Mouse (Mus musculus): ENCODE measurements around the gene D430041D05Rik.
"Not testable (repeated sequence)": the region's sequence is repeated elsewhere in the genome, so short reads cannot be mapped to it uniquely, and the experiment has no call there.

Gene D430041D05Rik

DNA sequence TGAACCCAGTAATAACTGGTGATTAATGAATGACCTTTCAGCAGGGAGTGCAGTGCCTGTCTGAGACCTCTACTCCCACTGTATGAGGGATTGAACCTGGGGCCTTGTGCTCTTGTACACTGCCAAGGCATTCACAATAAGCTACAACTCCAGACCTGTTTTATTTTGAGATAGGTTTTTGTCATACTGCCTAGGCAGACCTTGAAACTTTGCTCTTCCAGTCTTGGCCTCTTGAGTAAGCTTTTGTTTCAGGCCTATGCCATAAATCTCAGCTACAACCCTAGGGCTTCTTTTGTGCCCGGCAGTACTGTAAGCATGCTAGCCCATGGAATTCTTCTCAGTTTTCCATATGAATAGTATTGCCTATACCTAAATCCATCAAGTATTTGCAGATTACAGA lies 291.7 kb downstream of the D430041D05Rik start:
- no peak for DNase-seq (ENCODE audit: low spot score in 2 of 2)

- not testable (repeated sequence) for DNase-seq (ENCODE audit: low spot score in 2 of 2)
These were observed 293.6 kb downstream of the D430041D05Rik start for GRCm38 (mm10) chr2:104117173-104117572.

- no peak for DNase-seq (ENCODE audit: low spot score in 2 of 2)
These were observed 295.9 kb downstream of the D430041D05Rik start for GRCm38 (mm10) chr2:104114898-104115297.

DNA sequence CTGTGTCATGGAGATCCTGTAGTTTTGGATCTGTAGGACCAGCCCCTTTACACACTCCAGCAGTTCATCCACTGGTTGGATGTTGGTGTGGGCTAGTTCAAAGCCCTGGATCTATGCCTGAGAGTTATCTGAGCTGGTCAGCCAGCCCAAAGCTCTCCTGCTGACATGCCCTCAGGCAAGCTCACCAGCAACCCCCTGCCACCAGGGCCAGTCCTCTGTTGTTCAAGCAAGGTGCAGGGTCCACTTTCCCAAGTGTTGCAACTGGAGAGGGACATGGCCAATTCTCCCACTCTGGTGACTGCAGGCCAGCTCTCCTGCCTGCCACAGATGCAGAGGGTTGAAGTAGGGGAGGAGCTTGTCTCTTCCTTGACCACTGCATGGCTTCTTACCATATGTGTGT lies 297.2 kb downstream of the D430041D05Rik start:
- DNase-seq (ENCODE audit: low spot score in 2 of 2) = not testable (repeated sequence)

- not testable (repeated sequence) for DNase-seq (ENCODE audit: low spot score in 2 of 2)
These were observed 299.5 kb downstream of the D430041D05Rik start for GRCm38 (mm10) chr2:104111170-104111797.

DNA sequence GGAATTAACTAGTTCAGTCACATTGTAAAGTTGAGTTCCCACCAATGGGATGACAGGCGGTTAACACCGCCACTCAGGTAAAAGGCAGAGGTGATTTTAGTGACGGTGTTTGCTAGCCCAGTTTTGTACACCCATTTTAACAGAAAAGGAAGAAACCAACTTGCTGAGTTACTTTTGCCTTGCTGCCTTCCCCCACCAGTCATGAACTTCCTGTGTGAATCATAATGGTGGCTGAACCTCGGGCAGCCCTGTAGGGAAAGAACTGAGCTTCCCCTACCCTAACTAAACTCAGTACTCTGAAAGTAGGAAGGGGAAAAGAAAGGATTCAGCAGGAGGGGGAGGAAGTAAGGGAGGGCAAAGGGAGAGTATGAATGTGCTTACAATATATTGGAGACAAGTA lies 300.8 kb downstream of the D430041D05Rik start:
- no peak for DNase-seq (ENCODE audit: low spot score in 2 of 2)

DNA sequence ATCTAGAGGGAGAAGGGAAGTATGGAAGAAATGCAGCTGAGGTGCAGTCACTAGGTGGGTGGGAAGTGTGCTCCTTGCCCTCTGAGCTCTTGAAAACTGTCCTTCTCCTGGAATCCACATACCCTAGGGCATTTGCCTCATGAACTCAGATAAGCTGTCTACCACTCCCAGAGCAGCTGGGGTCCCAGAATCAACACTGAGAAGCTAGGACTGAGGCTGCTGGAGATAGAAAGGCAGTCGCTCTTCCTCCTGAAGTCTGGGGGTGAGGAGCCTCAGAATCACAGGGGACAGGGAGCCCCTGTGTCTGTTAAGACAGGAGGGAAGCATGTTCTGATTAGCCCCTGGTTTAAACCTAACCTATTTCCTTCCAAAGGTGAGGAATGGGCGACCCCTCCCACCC lies 301.3 kb downstream of the D430041D05Rik start:
- DNase-seq (ENCODE audit: low spot score in 2 of 2) = no peak

DNA sequence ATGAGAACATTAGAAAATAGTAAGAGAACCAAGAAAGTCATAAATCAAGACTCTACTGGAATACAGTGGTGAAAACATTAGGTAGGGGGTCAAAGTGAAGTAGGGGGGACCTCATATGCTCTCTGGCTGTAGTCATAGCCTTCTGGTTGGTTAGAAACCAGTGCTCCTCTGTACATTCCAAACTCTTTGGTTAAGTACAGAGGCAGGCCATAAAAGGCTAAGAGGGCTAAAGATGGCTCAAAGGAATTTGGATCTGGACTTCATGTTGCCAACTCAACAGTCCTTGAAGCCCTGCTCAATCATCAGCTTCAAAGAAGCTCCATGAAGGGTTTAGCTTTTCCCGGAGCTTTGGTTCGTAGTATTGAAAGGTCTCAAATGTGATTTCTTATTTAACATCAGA lies 301.8 kb downstream of the D430041D05Rik start:
- DNase-seq (ENCODE audit: low spot score in 2 of 2) = not testable (repeated sequence)

DNA sequence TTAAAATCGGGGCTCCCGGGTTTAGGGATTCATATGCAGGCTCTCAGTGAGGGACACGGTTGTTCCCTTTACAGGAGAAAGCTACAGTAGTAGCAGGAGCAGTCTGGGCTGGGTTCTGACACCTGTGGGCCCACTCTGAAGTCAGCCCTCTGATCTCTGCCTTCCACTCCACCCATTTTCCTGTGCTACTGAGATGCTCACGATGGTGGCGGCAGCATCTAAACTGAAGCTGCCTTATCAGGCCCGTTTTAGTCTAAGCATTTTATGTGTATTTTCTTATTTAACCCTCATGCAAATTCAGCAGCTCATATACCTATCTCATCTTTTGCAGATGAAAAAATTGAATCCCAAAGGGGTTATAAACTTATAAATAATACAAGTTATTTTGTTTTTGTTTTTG lies 306.0 kb downstream of the D430041D05Rik start:
- no peak for DNase-seq (ENCODE audit: low spot score in 2 of 2)

DNA sequence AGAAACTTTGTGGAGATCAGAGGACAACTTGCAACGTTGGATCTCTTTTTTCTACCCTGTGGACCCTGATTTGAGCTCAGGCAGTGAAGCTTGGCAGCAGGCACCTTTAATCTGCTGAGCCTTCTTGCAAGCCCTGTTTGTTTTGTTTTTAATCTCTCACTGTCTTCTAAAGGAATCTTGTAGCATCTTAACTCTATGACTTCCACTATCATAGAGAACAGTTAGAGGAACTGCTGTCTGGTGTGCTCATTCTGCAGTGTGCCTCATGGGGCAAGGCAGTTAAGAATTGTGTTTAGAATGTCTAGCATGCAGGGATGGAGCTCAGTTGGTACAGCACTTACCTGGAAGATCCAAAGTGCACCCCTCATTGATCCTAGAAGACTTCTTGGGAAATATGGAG lies 310.9 kb downstream of the D430041D05Rik start:
- DNase-seq (ENCODE audit: low spot score in 2 of 2) = no peak

- no peak for DNase-seq (ENCODE audit: low spot score in 2 of 2)
These were observed 311.6 kb downstream of the D430041D05Rik start for GRCm38 (mm10) chr2:104099231-104099585.

DNA sequence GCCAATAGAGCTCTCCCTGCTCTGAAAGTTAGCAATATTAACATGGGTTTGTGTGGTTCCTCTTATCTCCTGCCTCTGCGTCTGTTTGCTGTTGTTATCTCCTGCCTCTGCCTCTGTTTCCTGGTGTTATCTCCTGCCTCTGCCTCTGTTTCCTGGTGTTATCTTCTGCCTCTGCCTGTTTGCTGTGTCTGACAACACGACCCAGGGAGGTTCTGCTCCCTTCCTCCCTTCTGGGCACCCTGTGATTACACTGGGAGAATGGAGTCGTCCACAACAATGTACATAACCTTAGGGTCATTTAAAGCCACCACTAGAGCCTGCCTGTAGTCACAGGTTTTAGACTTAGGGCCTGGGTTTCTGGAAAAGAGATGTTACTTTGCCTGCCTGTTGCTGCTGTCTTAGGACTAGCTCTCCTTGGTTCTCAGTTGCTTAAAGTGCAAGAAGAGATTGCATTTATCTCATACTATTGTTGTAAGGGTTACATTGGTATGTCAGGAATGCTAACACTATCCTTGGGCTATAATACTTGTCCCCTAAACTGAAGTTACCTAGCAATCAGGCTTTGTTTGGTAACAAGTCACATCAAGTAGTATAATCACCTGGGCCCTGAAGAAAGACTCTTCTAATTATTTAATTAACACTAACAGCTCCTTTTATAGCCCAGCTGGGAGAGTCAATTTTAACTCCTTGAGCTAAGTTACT lies 312.1 kb downstream of the D430041D05Rik start:
- no peak for DNase-seq (ENCODE audit: low spot score in 2 of 2)

DNA sequence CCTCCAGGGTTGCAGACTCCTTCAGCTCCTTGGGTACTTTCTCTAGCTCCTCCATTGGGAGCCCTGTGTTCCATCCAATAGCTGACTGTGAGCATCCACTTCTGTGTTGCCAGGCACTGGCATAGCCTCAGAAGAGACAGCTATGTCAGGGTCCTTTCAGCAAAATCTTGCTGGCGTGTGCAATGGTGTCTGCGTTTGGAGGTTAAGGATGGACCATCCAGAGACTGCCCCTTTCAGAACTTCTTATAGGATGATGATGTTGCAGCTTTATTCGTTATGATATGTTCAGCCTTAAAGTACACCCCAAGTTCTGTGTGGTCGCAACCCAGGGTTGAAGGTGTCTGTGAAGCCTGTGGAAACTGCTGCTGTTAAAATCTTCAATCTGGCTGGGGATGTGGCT lies 313.4 kb downstream of the D430041D05Rik start:
- not testable (repeated sequence) for DNase-seq (ENCODE audit: low spot score in 2 of 2)

GRCm38 (mm10) chr2:104096796-104097195 lies 314.0 kb downstream of the D430041D05Rik start:
- DNase-seq (ENCODE audit: low spot score in 2 of 2) = not testable (repeated sequence)

DNA sequence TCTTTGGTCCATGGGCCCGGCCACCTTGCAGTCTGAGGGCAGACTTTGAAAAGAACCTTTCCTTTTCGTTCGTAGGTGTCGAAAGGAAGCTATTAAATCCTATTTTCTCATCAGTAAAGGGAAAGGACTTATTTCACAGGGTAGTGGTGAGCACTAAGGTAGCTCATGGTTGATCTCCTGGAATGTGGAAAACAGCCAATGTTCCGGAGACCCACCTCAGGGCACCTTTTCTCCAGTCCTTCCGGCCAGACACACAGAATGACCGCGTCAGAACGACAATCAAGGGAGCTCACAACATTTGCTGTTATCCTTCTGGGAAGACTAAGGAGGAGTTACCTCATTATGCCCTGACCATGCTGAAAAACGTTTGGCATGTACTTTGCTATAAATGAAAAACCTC lies 314.6 kb downstream of the D430041D05Rik start:
- no peak for DNase-seq (ENCODE audit: low spot score in 2 of 2)

- DNase-seq (ENCODE audit: low spot score in 2 of 2) = peak; percentile 50 to 53
These were observed 315.0 kb downstream of the D430041D05Rik start, which contains the start of gene Cd59a for GRCm38 (mm10) chr2:104095741-104096213. Gene Cd59a, plus strand, starts transcription at chr2:104095801.

GRCm38 (mm10) chr2:104093305-104093704 lies 317.5 kb downstream of the D430041D05Rik start:
- no peak for DNase-seq (ENCODE audit: low spot score in 2 of 2)
